1 mouse cellular context compared by ENCODE assay signal in the genomic region with DNA sequence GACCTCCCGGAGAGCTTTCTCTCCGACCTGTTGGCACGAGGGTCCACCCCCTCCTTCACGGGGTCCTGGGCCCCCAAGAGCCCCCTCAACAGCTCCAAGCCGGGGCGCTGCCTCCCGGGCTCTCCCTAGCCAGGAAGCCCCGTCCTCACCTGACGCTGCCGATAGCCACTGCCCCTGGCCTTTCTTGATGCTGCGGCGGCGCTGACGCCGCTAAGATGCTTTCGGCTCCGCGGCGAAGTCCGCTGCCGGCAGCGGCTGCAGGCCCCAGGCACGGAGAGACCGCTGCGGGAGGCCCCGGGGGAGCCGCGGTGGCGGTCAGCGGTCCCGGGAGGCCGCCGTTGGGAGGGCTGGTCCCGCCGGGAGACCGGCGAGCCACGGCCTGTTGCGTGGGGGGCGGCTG.
TF ChIP-seq lines count a peak whose summit lies in the region.

No protein-coding gene starts in this region.

TF ChIP-seq in CH12.LX, 34 proteins besides CTCF, POLR2A, EP300 and RAD21 (continued from another document):
- no peak for TF ChIP-seq GABPA (IDR thresholded peaks at IDR 0.05; ENCODE audit: insufficient replicate concordance, low read depth, low read length)
- TF ChIP-seq JUN (IDR thresholded peaks at IDR 0.05; ENCODE audit: insufficient read depth, low read depth, low read length), result no peak
- TF ChIP-seq IRF4 (IDR thresholded peaks at IDR 0.05; ENCODE audit: low read depth, low read length), result no peak
- TF ChIP-seq TCF12 (IDR thresholded peaks at IDR 0.05; ENCODE audit: low read depth, low read length), result no peak
- no peak for TF ChIP-seq NELFE (IDR thresholded peaks at IDR 0.05; ENCODE audit: low read depth, low read length)
- no peak for TF ChIP-seq ZKSCAN1 (IDR thresholded peaks at IDR 0.05; ENCODE audit: borderline replicate concordance, low read depth, low read length)
